Mouse (Mus musculus): Measurements from ENCODE around the gene Dpp10.

Gene Dpp10

GRCm38 (mm10) chr1:123902628-123903027 is 142.7 kb downstream of the Dpp10 start:
- no peak for DNase-seq

GRCm38 (mm10) chr1:123901218-123901617 is 144.1 kb downstream of the Dpp10 start:
- DNase-seq: no peak

- no peak for DNase-seq
These were observed 158.1 kb downstream of the Dpp10 start for GRCm38 (mm10) chr1:123887243-123887642.

GRCm38 (mm10) chr1:123846881-123847280 is 198.5 kb downstream of the Dpp10 start:
- no peak for DNase-seq

- no peak for DNase-seq
These were observed 244.2 kb downstream of the Dpp10 start for GRCm38 (mm10) chr1:123801206-123801605.

- no peak for DNase-seq
These were observed 279.8 kb downstream of the Dpp10 start for GRCm38 (mm10) chr1:123765511-123765910.

- no peak for DNase-seq
These were observed 283.1 kb downstream of the Dpp10 start for GRCm38 (mm10) chr1:123762272-123762671.

- no peak for DNase-seq
These were observed 289.3 kb downstream of the Dpp10 start for GRCm38 (mm10) chr1:123756055-123756454.

- DNase-seq: peak; percentile 8
These were observed 338.1 kb downstream of the Dpp10 start for GRCm38 (mm10) chr1:123707292-123707691.

- DNase-seq: peak; percentile 4
These were observed 386.9 kb downstream of the Dpp10 start for GRCm38 (mm10) chr1:123658409-123658808.

GRCm38 (mm10) chr1:123656607-123657006 is 388.8 kb downstream of the Dpp10 start:
- DNase-seq: no peak

GRCm38 (mm10) chr1:123637897-123638296 is 407.5 kb downstream of the Dpp10 start:
- DNase-seq: no peak

- no peak for DNase-seq
These were observed 417.1 kb downstream of the Dpp10 start for GRCm38 (mm10) chr1:123628268-123628667.

GRCm38 (mm10) chr1:123584857-123585256 is 460.5 kb downstream of the Dpp10 start:
- DNase-seq: no peak

GRCm38 (mm10) chr1:123580112-123580511 is 465.2 kb downstream of the Dpp10 start:
- no peak for DNase-seq

GRCm38 (mm10) chr1:123573713-123574112 is 471.6 kb downstream of the Dpp10 start:
- no peak for DNase-seq

- no peak for DNase-seq
These were observed 502.9 kb downstream of the Dpp10 start for GRCm38 (mm10) chr1:123542496-123542895.

- DNase-seq: no peak
These were observed 577.6 kb downstream of the Dpp10 start for GRCm38 (mm10) chr1:123467729-123468128.

GRCm38 (mm10) chr1:123414163-123414562 is 631.2 kb downstream of the Dpp10 start:
- no peak for DNase-seq

GRCm38 (mm10) chr1:123351300-123351699 is 694.1 kb downstream of the Dpp10 start:
- DNase-seq: no peak

GRCm38 (mm10) chr1:123337877-123338276 is 707.5 kb downstream of the Dpp10 start:
- DNase-seq: no peak

- DNase-seq: no peak
These were observed 728.5 kb downstream of the Dpp10 start for GRCm38 (mm10) chr1:123316886-123317285.

All from cerebellum, adult 8-10 months (tissue).